Mouse (Mus musculus) neural tube, postnatal 0 days (tissue): ENCODE results near the gene Elmo1. TPM values are rescaled to one million over a fixed set of nuclear protein-coding genes. Genes with fewer than 3 reads are reported as not detected.

Experiments used
- polyA plus RNA-seq: library from polyadenylated mRNA; unstranded; fragments of >200 nt; fragmentation: Nextera tagmentation; extraction: Ambion mirVana; gene quantifications from 2 replicates; pipeline ENCODE4 v1.2.1, GENCODE M21; 2015

Gene Elmo1
- 30.1 and 34.7 TPM in 2 replicates for polyA plus RNA-seq

GRCm38 (mm10) chr13:20090133-20090710 lies at the start of gene Elmo1:
Gene Elmo1 (plus strand): TSS chr13:20090596.

